Mouse (Mus musculus) cerebellum, adult 8-10 months (tissue): ENCODE measurements at regions not wholly inside any gene's neighbourhood (a gene's known extent, or its start where the extent isn't known, plus 50 kb on each side); places are given as distances from the start of the nearest gene placed in this dataset.

ENCODE experiments used
- DNase-seq: peaks from one replicate; pipeline ENCODE4 v3.0.0; 2022

DNA sequence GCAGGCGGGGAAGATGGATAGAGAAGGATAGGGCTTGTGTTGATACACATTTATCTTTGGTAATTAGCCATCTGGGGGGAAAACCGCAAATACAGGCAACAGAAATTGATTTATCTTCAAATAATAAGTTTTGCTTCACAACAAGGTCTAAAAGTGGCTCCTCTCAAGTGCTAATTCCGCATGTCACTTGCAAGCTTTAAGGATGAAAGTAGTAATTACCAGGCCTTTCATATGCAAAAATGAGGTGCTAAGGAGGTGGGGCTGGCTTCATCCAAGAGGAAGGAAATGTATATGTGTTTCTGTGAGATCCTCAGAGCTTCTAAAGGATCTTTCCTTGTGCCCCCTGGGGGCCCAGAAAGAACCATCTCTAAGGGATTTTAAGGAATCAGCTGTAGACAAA lies 423.9 kb upstream of the Castor2 start:
- no peak for DNase-seq

DNA sequence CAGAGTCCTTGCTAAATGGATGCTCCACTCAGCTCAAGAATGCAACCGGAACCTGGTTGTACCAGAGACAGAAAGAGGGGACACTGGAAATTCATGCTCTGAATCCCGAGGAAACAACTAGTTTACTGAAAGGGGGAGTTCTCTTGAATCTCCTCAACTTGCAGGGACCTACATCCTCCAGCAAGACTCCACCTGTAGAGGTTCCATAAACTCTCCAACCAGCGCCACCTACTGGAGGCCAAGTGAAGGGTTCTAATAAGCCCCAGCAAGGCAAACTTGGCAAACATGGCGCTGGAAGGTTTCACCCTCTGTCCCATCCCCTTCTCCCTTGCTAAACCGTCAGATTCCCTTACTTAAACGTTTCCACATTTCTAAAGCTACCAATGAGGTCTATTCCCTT lies 433.0 kb upstream of the Castor2 start:
- DNase-seq: peak; percentile 67

DNA sequence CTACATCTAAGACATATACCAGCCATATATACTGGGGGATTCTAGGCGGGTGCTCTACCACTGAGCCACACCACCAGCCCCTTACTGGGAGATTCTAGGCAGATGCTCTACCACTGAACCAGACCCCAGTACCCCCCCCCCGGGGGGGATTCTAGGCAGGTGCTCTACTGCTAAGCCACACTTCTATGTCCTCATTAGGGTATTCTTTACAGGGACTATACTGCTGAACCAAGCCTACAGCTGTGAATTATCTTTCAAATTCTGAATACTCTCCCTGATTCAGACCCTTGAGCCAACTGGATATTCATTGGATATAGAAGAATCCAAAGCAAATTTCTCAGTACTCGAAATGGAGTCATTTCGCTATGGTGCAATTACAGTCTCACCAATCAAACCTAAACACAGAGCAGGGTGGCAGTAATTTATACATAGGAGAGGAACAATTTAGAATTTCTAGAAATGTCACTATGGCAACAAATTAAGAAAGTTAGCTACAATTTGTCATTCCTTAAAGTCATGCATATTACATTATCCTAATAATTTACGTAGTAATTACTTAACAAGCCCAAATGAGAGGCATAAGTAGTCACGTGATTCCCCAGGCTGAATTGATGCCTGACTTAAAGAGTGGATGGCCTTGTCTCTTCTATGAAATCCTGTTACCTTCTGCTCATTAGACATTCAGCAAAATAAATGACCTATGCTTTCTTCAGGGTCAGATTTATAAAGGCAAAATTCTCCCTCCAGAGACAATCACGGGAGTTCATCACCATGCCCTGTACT lies 436.8 kb upstream of the Castor2 start:
- no peak for DNase-seq

DNA sequence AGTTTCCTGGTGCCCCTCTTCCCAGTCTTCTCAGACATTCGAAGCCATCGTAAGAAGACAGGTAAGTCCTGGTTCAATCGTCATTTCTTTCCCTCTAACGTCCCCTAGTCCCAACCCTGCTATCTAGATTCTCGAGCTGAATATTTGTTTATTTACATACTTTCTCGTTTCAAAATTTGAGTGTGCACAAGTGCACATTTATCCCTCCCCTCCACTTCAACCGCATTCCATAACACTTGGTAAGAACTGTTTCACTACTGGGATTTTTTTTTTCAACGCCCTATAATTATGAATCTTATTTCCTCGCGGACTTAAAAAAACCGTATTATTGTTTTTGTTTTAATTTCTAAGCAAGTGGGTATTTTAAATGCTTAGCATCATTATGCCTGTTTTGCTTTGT lies 439.2 kb upstream of the Castor2 start:
- DNase-seq: no peak

DNA sequence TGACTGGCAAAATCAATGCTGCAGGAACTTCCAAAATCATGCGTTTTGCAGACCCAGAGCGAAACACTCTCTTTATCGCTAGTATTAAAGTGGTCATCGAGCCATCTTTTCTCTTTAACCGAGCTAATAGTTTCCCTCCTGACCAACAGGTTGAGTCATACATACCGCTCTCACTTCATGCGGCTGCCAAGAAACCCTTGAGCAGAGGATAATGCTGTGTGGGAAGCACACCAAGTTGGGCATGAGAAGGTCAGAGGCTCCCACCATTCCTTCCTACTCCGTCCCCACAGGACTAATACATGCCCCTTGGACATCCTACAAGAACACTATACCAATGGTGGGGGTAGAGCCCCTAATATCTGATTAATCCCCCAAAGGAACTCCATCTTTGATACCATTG lies 442.7 kb upstream of the Castor2 start:
- no peak for DNase-seq

DNA sequence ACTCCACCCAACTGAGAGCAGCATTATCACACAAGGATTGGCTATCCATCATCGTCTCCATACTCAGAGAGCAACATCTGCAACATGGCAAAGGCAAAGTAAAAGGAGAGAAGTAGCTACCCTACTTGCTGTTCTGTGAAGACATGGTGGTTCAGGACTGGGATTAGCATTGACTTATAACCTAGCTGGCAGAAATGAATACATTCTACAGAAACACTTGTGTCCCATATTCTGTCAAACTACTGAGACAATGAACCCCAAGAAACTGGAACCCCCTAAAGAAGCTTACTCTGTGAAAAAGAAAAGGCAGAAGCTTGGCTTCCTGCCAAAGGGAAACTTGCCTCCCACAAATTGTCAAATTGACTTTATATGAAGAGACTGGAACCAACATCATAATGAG lies 446.1 kb upstream of the Castor2 start:
- no peak for DNase-seq

DNA sequence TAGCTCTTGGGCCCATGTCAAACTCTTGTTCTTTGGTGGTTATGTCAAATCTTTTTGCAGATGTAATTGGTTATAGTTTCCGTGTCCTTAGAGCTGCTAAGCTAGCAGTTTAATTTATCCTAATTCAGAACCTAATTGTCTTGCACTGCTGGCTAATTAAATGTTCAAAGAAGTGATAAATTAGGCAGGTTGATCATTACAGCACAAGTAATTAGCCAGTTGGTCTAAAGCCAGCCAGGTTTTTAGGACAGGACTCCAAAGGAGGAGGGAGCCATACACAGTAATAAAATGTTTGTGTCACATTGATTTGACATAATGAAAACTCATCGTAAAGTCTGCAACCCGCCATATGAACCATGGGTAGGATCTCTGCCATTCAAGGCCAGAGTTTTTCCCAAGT lies 449.3 kb upstream of the Castor2 start:
- no peak for DNase-seq

DNA sequence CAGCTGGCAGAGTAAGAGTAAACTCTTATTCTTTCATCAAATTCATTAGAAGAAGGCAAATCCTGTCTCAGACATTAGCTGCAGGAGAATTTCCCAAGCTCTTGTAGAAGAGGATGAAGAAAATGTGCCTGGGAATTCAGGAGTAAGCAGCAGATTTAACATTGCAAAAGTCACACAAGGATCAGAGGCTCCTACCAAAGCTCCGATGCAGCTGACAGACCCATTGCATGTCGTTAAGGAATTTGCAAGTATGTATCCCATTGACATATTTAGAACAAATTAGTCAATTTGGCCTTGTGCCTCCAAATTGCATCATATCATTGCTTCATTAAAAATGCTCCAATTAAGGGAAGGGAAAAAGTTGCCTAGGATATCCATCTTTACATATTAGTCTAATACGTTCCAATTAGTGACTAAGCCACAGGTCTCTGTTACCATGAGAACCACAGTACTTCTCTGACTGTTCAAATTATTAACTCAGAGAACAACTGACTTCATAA lies 453.8 kb upstream of the Castor2 start:
- DNase-seq: no peak

DNA sequence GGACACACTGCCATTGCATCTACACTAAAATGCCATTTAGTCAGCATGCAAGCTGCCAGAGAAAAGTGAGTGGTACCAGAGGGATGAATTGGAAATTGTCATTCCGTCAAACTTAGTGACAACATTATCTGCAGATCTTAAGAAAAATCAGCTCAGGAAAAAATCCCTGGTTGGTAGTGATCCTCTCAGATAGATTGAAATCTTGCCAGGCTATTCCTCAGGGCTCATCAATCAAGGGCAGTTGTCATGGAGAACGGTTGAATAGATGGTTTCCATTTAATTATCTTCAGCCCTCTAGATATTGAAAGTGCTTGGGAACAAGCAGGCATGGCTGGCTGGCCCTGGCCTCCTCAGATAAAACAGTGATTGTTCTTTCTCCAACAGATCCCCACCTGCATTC lies 456.2 kb upstream of the Castor2 start:
- DNase-seq: no peak

DNA sequence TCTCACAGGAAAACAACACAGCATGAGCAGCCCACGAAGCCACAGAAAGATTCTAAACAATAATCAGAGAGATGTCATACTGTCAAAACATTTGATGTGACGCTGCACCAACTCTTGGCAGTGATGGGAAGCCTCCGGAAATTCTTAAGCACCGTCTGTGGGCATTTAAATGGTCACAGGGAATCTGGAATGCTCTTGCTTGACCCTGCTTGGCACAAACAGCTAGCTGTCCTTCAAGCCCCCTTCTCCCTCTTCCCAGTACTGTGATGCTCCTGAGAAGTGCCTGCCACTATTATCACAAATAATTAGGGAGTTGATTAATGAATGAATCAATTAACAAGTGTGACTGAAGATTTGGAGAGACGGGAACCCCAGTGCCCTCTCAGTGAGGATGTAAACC lies 465.0 kb upstream of the Castor2 start:
- DNase-seq: no peak

DNA sequence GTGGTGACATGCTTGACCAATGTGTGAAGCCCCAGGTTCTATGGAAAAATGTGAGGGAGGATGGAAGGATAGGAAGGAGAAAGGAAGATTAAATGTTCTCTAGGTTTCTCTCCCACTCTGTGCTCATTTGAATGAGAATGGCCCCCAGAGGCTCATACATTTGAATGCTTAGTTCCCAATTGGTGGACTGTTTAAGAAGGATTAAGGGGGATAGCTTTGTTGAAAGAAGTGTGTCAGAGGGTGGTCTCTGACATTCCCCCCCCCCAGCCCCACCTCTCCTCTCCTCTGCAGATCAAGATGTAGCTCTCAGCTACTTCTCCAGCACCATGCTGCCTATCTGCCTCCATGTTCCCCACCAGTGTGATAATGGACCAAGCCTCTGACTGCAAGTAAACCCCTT lies 467.7 kb upstream of the Castor2 start:
- no peak for DNase-seq

DNA sequence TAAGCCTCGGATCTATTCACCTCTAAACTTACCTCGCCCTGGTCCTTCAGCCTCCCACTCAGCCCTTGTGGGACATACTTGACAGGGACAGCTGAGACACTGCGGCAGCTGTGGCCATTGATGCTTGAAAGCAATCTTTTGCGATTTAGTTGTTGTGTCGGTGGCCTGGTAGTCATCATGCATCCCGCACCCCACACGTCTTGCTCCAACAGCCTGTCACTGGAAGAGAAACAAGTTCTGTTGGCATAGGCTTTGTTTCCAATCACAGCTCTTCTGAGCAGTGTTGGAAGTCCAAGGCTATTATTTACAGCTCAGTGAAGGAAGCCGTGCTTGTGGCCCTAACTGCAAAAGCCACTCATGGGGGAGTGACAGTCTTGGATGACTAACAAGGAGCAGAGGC lies 480.2 kb upstream of the Castor2 start:
- DNase-seq: no peak

DNA sequence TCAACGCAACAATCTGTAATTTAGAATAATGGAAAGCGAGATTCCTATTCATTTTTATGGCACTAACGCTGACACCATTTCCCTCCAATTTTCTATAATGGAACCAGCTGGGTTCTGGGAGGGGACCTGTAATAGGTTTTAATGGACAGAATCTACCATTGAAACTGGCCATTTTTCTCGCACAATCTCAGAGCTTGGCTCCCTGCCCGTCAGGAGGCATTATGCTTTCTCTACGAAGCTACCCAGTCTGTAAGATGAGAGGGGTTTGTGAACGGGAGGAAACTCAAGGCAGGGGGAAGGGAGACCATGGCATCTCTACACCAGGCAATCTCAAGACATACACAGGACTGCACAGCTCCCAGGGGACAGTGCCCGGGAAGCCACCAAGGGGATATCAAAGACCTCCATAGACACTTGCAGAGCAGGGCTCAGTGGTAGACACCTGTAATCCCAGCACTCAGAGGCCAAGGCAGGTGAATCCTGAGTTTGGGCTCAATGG lies 498.2 kb upstream of the Castor2 start:
- no peak for DNase-seq

DNA sequence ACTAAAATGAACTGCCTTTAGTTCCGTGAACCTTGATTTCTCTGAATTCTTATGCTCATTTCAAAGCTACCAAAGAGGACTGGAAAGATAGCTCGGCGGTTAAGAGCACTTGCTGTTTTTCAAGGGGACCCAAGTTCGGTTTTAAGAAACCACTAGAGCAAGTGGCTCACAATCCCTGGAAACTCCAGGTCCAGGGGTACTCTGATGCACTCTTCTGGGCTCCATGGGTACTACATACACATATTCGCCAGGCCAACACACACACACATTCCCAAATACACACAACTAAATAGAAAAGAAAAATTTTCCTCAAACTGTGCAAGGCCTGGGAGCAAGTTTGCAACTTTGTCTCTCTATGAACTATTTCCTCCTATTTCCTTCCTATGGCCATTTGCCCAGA lies 498.9 kb upstream of the Castor2 start:
- DNase-seq: no peak

DNA sequence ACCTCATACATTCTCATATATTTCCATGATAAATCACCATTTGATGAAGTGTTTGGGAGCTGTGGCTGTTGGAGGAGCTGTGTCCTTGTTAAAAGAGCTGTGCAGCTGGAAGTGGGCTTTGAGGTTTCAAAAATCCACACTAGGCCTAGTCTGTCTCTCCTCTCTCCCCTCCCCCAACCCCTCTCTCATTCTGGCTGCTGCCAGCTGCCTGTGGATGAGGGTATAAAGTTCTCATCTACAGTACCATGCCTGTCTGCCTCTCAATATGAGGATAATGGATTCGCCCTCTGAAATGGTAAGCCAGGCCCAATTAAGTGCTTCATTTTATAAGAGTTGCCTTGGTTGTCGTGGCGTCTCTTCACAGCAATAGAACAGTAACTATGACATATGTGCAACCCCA lies 501.4 kb upstream of the Castor2 start:
- no peak for DNase-seq

DNA sequence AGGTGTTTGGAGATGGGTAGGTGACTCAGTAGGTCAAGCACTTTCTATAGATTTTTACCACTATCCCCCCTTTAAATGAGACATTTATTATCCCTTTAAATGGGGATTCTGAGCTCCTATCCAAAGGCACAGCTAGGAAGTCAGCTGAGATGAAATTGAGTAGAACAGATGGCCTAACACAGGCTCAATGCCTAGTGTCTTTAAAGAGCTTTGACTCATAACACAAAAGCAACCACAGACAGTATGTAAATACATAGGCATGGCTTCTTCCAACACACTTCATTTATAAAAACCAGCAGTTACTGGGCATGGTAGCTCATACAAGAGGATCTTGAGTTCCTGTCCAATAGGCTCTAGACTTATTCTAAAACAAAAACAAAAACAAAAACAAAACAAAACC lies 513.0 kb upstream of the Castor2 start:
- DNase-seq: no peak

DNA sequence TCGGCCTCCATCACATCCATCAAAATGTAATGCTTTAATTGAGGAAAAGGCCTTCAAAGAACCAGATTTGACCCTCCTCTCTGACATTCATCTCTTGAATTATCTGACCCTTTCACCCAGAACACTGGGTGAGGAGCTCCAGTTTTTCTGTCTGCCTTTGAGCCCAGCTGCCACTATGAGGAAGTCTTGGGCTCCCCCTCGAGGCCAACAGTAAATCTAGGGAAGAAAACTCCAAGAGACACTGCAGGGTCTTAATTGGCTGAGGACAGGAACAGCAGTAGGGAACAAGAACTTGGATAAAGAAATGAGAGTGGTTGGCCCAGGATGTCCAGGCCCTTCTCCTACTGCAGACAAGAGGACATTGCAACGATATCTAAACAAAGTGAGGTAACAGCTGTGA lies 514.3 kb upstream of the Castor2 start:
- peak; percentile 50 for DNase-seq

DNA sequence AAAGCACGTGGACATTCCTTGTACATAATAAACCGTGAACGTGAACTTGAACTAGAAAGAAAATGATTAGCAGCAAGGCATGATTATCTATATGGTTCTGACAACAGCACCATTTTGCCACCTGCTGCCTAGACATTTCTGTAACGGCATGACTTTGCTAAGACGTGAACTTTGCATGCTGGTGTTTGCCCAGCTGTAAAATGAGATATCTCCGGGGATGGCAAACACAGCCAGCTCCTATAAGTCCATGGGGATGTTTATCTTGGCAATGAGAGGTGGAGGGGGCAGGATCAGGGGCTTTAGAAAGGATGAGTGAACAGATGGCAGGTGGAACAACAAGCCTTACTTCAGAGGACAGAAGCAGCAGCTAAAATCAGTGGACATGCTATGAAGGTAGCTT lies 522.9 kb upstream of the Castor2 start:
- DNase-seq: no peak

DNA sequence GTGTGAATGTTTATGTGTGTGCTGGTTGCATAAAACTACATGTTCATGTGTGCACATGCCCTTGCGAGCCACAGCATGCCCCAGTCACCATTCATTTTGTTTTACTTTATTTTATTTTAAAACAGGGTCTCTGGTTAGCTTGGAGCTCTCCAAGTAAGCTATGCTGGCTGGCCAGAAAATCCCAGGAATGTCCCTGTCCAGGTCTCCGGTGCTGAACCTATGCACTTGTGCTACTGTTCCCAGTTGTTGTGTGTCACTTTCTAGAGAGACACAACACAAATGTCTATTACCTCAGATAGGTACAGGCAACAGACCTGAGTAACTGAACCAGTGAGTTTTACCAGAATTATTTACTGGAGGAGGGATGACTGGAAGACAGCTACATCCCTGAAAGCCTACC lies 530.4 kb upstream of the Castor2 start:
- no peak for DNase-seq

DNA sequence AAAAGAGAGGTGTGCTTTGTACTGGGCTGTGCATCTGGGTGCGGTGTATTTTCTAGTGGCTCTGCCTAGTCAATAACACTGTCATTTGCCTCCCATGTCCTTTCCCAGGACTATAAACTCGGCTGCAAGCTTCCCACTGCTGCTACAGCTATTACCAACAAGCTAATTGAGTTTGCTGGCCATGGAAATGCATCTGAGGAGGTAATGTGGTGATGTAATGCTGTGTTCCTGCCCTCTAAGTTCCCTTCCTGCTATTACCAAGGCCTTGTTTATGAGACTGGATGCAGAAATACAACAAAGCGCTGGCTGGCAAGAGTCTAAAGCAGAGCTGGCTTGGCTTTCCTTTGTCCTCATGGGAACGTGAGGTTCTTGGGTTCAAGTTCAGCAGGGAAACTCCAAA lies 533.0 kb upstream of the Castor2 start:
- DNase-seq: no peak

DNA sequence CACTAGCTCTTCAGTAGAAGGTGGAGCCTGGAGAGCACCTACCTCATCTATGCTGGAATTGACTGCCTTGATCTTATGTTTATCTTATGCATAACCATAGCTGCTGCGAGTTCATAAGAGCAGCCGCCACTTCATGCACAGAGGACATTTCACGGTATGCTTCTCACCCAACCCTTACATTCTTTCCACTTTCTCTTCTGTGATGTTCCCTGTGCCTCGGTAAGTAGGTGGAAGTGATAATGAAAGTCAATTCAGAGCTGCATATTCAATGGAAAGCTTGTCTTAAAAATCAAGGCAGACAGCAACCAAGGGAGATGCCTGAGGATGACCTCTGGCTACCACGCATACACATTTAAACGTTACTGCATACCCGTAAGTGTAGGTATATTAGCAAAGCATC lies 548.9 kb upstream of the Castor2 start:
- no peak for DNase-seq

DNA sequence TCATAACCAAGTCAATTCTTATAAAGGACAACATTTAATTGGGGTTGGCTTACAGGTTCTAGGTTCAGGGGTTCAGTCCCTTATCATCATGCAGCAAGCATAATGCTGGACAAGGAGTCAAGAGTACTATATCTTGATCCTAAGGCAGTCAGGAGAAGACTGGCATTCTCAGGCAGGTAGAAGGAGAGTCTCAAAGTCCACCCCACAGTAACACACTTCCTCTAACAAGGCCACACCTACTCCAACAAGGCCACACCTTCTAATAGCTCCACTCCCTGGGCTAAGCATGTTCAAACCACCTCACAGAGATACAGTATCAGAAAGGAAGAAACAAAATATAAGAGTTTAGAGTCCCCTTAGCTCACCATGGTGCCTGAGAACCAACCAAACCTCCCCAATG lies 557.3 kb upstream of the Castor2 start:
- no peak for DNase-seq

DNA sequence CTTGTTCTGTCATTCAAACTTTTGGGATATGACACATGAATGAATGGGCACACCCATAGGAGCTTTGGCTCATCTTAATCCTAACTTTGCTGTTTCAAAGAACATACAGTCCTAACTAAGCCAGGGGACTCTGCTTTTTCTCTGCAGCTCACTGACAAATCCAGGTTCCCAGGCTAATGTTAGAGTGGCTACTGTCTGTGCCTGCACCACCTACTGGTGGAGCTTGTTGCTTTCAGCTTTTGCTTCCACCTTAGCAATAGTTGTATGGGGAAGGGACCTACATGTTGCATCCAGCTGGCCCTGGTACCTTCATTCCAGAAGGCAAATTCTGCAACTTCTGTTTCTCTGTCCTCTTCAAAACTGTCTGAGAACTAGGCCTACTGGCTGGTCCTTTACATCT lies 566.8 kb upstream of the Castor2 start:
- no peak for DNase-seq

DNA sequence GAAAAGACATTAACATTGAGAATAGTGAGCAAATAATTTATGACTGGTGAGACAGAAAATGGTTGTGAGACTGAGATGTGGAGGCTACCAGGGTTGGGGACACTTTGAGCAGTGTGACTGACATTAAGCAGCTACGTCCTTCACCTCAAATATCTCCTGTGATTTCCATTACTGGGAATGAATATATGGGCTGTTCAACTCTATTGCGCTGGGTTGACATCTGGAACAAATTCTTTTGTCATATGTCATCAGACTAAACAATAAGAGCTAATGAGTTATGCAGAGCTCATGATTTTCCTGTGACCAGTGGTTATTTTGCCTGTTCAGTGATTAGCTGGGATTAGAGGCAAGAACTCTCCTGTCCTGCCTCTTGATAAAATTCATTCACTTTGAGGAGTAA lies 593.9 kb upstream of the Castor2 start:
- DNase-seq: no peak

DNA sequence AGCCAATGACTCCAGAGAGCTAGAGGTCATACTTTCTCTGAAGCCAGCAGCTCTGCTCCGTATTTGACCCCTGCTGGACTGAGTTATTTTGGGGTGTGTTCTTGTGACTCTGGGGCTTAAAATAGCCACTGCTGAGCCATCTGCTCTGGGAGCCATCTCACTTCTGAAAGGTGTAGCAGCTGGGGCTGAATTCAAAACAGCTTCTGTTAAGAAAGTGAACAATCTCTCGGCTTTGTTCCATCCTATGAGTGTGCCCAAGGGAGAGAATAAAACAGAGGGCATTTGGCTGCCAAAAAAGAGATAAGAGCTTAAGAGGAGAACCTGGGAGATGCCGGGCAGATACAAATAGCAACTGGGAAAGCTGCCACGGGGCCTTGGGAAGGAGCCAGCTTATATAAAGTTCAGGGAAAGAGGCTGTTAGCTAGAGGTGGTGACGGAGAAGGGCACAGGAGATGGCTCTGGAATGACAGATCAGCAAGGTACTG lies 611.7 kb upstream of the Castor2 start:
- DNase-seq: peak; percentile 87
